Mouse (Mus musculus): Measurements from ENCODE around the gene Polk. TPM values are rescaled to one million over a fixed set of nuclear protein-coding genes. Genes with fewer than 3 reads are reported as not detected.

Polk gene
- polyA plus RNA-seq (2014; fragmentation: Nextera tagmentation; extraction: Ambion mirVana) = 7.3 and 8.2 TPM in 2 replicates

GRCm38 (mm10) chr13:96542081-96542889 is at the start of gene Polk, which contains the start of gene Col4a3bp:
Polk (minus strand) TSS chr13:96542579.
Col4a3bp (plus strand) TSS chr13:96542618.
- peak within 1 kb of the TSS; percentile 93 for H3K4me3 ChIP-seq (ENCODE audit: low read depth, low read length)
- H3K9ac ChIP-seq (ENCODE audit: low read length) = peak within 1 kb of the TSS; percentile 97
- ATAC-seq (ENCODE audit: low FRiP score) (peak; percentile 99), DNase-seq (ENCODE audit: low spot score, missing footprints) (peak; percentile 99)
- peak within 1 kb of the TSS; percentile 84 for H3K27ac ChIP-seq (ENCODE audit: low read depth, low read length)
- peak within 1 kb of the TSS; percentile 85 for H3K4me2 ChIP-seq
- H3K4me1 ChIP-seq (ENCODE audit: control insufficient read depth, insufficient read depth, low read length) = peaks cover 8% of the 10 kb centered on the region
- H3K9me3 ChIP-seq (ENCODE audit: control insufficient read depth, low read length) = no peaks in the 10 kb centered on the region
- no peaks in the 10 kb centered on the region for H3K27me3 ChIP-seq (ENCODE audit: control insufficient read depth, insufficient read depth, low read length)
- no peaks in the 10 kb centered on the region for H3K36me3 ChIP-seq (ENCODE audit: control insufficient read depth, insufficient read depth, low read length)
- under 1% methylated on average over 45 of the region's 50 CpGs for WGBS

- Histone ChIP-seq H3K9me3 (ENCODE audit: control insufficient read depth, low read length) (no peaks in the 10 kb centered on the region), H3K4me1 (ENCODE audit: control insufficient read depth, insufficient read depth, low read length) (peaks cover 6% of the 10 kb centered on the region), H3K27me3 (ENCODE audit: control insufficient read depth, insufficient read depth, low read length) (no peaks in the 10 kb centered on the region), H3K27ac (ENCODE audit: low read depth, low read length) (no peak overlapping the region), H3K4me2 (no peak overlapping the region), H3K36me3 (ENCODE audit: control insufficient read depth, insufficient read depth, low read length) (no peaks in the 10 kb centered on the region), H3K4me3 (ENCODE audit: low read depth, low read length) (no peak overlapping the region), H3K9ac (ENCODE audit: low read length) (no peak overlapping the region)
- WGBS = 62% methylated on average over 1 of the region's 1 CpGs
- no peak for ATAC-seq (ENCODE audit: low FRiP score)
- DNase-seq (ENCODE audit: low spot score, missing footprints) = no peak
These were observed 46.3 kb upstream of the Polk start for GRCm38 (mm10) chr13:96588642-96589041.

GRCm38 (mm10) chr13:96586540-96586939 is 44.2 kb upstream of the Polk start:
- no peak overlapping the region for H3K4me3 ChIP-seq (ENCODE audit: low read depth, low read length)
- WGBS = 92% methylated on average over 5 of the region's 5 CpGs
- no peak overlapping the region for H3K9ac ChIP-seq (ENCODE audit: low read length)
- H3K4me2 ChIP-seq = no peak overlapping the region
- ATAC-seq (ENCODE audit: low FRiP score) = no peak
- no peaks in the 10 kb centered on the region for H3K36me3 ChIP-seq (ENCODE audit: control insufficient read depth, insufficient read depth, low read length)
- DNase-seq (ENCODE audit: low spot score, missing footprints) = no peak
- peaks cover 6% of the 10 kb centered on the region for H3K4me1 ChIP-seq (ENCODE audit: control insufficient read depth, insufficient read depth, low read length)
- no peak overlapping the region for H3K27ac ChIP-seq (ENCODE audit: low read depth, low read length)
- H3K9me3 ChIP-seq (ENCODE audit: control insufficient read depth, low read length) = no peaks in the 10 kb centered on the region
- no peaks in the 10 kb centered on the region for H3K27me3 ChIP-seq (ENCODE audit: control insufficient read depth, insufficient read depth, low read length)

- Histone ChIP-seq H3K4me3 (ENCODE audit: low read depth, low read length) (no peak overlapping the region), H3K27me3 (ENCODE audit: control insufficient read depth, insufficient read depth, low read length) (no peaks in the 10 kb centered on the region), H3K4me2 (no peak overlapping the region), H3K4me1 (ENCODE audit: control insufficient read depth, insufficient read depth, low read length) (peaks cover 6% of the 10 kb centered on the region), H3K9me3 (ENCODE audit: control insufficient read depth, low read length) (no peaks in the 10 kb centered on the region), H3K27ac (ENCODE audit: low read depth, low read length) (no peak overlapping the region), H3K9ac (ENCODE audit: low read length) (no peak overlapping the region), H3K36me3 (ENCODE audit: control insufficient read depth, insufficient read depth, low read length) (no peaks in the 10 kb centered on the region)
- WGBS = 84% methylated on average over 2 of the region's 2 CpGs
- ATAC-seq (ENCODE audit: low FRiP score) (no peak), DNase-seq (ENCODE audit: low spot score, missing footprints) (no peak)
These were observed 41.8 kb upstream of the Polk start for GRCm38 (mm10) chr13:96584201-96584600.

- no peak overlapping the region for H3K27ac ChIP-seq (ENCODE audit: low read depth, low read length)
- H3K9me3 ChIP-seq (ENCODE audit: control insufficient read depth, low read length) = no peaks in the 10 kb centered on the region
- no peak overlapping the region for H3K4me2 ChIP-seq
- no peaks in the 10 kb centered on the region for H3K36me3 ChIP-seq (ENCODE audit: control insufficient read depth, insufficient read depth, low read length)
- WGBS = 66% methylated on average over 1 of the region's 1 CpGs
- H3K9ac ChIP-seq (ENCODE audit: low read length) = no peak overlapping the region
- H3K4me3 ChIP-seq (ENCODE audit: low read depth, low read length) = no peak overlapping the region
- no peak for DNase-seq (ENCODE audit: low spot score, missing footprints)
- H3K27me3 ChIP-seq (ENCODE audit: control insufficient read depth, insufficient read depth, low read length) = no peaks in the 10 kb centered on the region
- no peaks in the 10 kb centered on the region for H3K4me1 ChIP-seq (ENCODE audit: control insufficient read depth, insufficient read depth, low read length)
- ATAC-seq (ENCODE audit: low FRiP score) = no peak
These were observed 37.6 kb upstream of the Polk start for GRCm38 (mm10) chr13:96579979-96580378.

- no peak for ATAC-seq (ENCODE audit: low FRiP score)
- WGBS = 86% methylated on average over 2 of the region's 2 CpGs
These were observed 36.7 kb upstream of the Polk start for GRCm38 (mm10) chr13:96579104-96579503.

GRCm38 (mm10) chr13:96574170-96574569 is 31.8 kb upstream of the Polk start:
- 96% methylated on average over 2 of the region's 2 CpGs for WGBS
- H3K4me2 ChIP-seq = no peak overlapping the region
- no peaks in the 10 kb centered on the region for H3K9me3 ChIP-seq (ENCODE audit: control insufficient read depth, low read length)
- H3K36me3 ChIP-seq (ENCODE audit: control insufficient read depth, insufficient read depth, low read length) = no peaks in the 10 kb centered on the region
- no peaks in the 10 kb centered on the region for H3K27me3 ChIP-seq (ENCODE audit: control insufficient read depth, insufficient read depth, low read length)
- DNase-seq (ENCODE audit: low spot score, missing footprints) = no peak
- ATAC-seq (ENCODE audit: low FRiP score) = no peak
- H3K4me3 ChIP-seq (ENCODE audit: low read depth, low read length) = no peak overlapping the region
- H3K27ac ChIP-seq (ENCODE audit: low read depth, low read length) = no peak overlapping the region
- 0 out of 2 replicates have a peak, but pooled peaks cover 2% of the 10 kb centered on the region for H3K4me1 ChIP-seq (ENCODE audit: control insufficient read depth, insufficient read depth, low read length)
- no peak overlapping the region for H3K9ac ChIP-seq (ENCODE audit: low read length)

More at GRCm38 (mm10) chr13:96579104-96579503, 36.7 kb upstream of the Polk start:
- Histone ChIP-seq H3K27me3 (ENCODE audit: control insufficient read depth, insufficient read depth, low read length) (no peaks in the 10 kb centered on the region), H3K9ac (ENCODE audit: low read length) (no peak overlapping the region), H3K4me3 (ENCODE audit: low read depth, low read length) (no peak overlapping the region), H3K9me3 (ENCODE audit: control insufficient read depth, low read length) (no peaks in the 10 kb centered on the region), H3K4me2 (no peak overlapping the region), H3K36me3 (ENCODE audit: control insufficient read depth, insufficient read depth, low read length) (no peaks in the 10 kb centered on the region), H3K27ac (ENCODE audit: low read depth, low read length) (no peak overlapping the region), H3K4me1 (ENCODE audit: control insufficient read depth, insufficient read depth, low read length) (no peaks in the 10 kb centered on the region)
- no peak for DNase-seq (ENCODE audit: low spot score, missing footprints)

- Histone ChIP-seq H3K4me1 (ENCODE audit: control insufficient read depth, insufficient read depth, low read length) (0 out of 2 replicates have a peak, but pooled peaks cover 2% of the 10 kb centered on the region), H3K36me3 (ENCODE audit: control insufficient read depth, insufficient read depth, low read length) (no peaks in the 10 kb centered on the region), H3K4me3 (ENCODE audit: low read depth, low read length) (no peak overlapping the region), H3K27ac (ENCODE audit: low read depth, low read length) (no peak overlapping the region), H3K9ac (ENCODE audit: low read length) (no peak overlapping the region), H3K4me2 (no peak overlapping the region), H3K9me3 (ENCODE audit: control insufficient read depth, low read length) (no peaks in the 10 kb centered on the region), H3K27me3 (ENCODE audit: control insufficient read depth, insufficient read depth, low read length) (no peaks in the 10 kb centered on the region)
- DNase-seq (ENCODE audit: low spot score, missing footprints) = no peak
- ATAC-seq (ENCODE audit: low FRiP score) = no peak
- 56% methylated on average over 6 of the region's 6 CpGs for WGBS
These were observed 28.6 kb upstream of the Polk start for GRCm38 (mm10) chr13:96571016-96571361.

GRCm38 (mm10) chr13:96570313-96571015 is 28.1 kb upstream of the Polk start:
- Histone ChIP-seq H3K27ac (ENCODE audit: low read depth, low read length) (no peak overlapping the region), H3K4me3 (ENCODE audit: low read depth, low read length) (no peak overlapping the region), H3K27me3 (ENCODE audit: control insufficient read depth, insufficient read depth, low read length) (no peaks in the 10 kb centered on the region), H3K36me3 (ENCODE audit: control insufficient read depth, insufficient read depth, low read length) (no peaks in the 10 kb centered on the region), H3K4me2 (no peak overlapping the region), H3K9ac (ENCODE audit: low read length) (no peak overlapping the region), H3K9me3 (ENCODE audit: control insufficient read depth, low read length) (no peaks in the 10 kb centered on the region), H3K4me1 (ENCODE audit: control insufficient read depth, insufficient read depth, low read length) (0 out of 2 replicates have a peak, but pooled peaks cover 2% of the 10 kb centered on the region)
- ATAC-seq (ENCODE audit: low FRiP score) = no peak
- DNase-seq (ENCODE audit: low spot score, missing footprints) = no peak
- 60% methylated on average over 10 of the region's 10 CpGs for WGBS

All from midbrain, embryonic 11.5 days (tissue).